Mouse (Mus musculus) embryonic facial prominence, embryonic 10.5 days (tissue): Measurements from ENCODE around the gene Mcts1. TPM values are rescaled to one million over a fixed set of nuclear protein-coding genes. Genes with fewer than 3 reads are reported as not detected.

Source experiments
- DNase-seq: peaks from one replicate; pipeline ENCODE4 v3.0.0-alpha.2; 2017; ENCODE audit warnings: low spot score
- H3K27ac ChIP-seq: fragments of 300-500 bp; sonication (generic); replicated peaks from 2 replicates; pipeline ENCODE4 v1.5.1; 2016; ENCODE audit warnings: mild to moderate bottlenecking
- H3K27me3 ChIP-seq: fragments of 300-500 bp; sonication (generic); replicated peaks from 2 replicates; pipeline ENCODE4 v1.6.1; 2016; ENCODE audit warnings: low read depth, mild to moderate bottlenecking; ENCODE audit not compliant: poor library complexity, severe bottlenecking
- H3K36me3 ChIP-seq: fragments of 300-500 bp; sonication (generic); replicated peaks from 2 replicates; pipeline ENCODE4 v1.6.1; 2016; ENCODE audit warnings: mild to moderate bottlenecking, moderate library complexity
- H3K4me1 ChIP-seq: fragments of 300-500 bp; sonication (generic); 2 replicates; pipeline ENCODE4 v1.6.1; 2016
- H3K4me3 ChIP-seq: fragments of 300-500 bp; sonication (generic); 2 replicates; pipeline ENCODE4 v1.5.1; 2016; ENCODE audit warnings: mild to moderate bottlenecking, moderate library complexity
- H3K9me3 ChIP-seq: fragments of 300-500 bp; sonication (generic); 2 replicates; pipeline ENCODE4 v1.6.1; 2016; ENCODE audit warnings: mild to moderate bottlenecking
- WGBS: fragments of 180-500 bp; shearing (Covaris S2); methylation state at CpG from one replicate; pipeline ENCODE4 v1.1.7; 2016; 5-methylcytosine and 5-hydroxymethylcytosine counted together
- polyA plus RNA-seq: library from polyadenylated mRNA; unstranded; fragments of >200 nt; fragmentation: Nextera tagmentation; extraction: Ambion mirVana; gene quantifications from 2 replicates; pipeline ENCODE4 v1.2.1, GENCODE M21; 2016

The Mcts1 gene
- 69.3 and 74.1 TPM in 2 replicates for polyA plus RNA-seq

- Histone ChIP-seq H3K4me1 (no peaks in the 10 kb centered on the region), H3K27me3 (no peaks in the 10 kb centered on the region), H3K9me3 (no peaks in the 10 kb centered on the region), H3K36me3 (no peaks in the 10 kb centered on the region), H3K4me3 (peak within 1 kb of the TSS; percentile 60), H3K27ac (peak within 1 kb of the TSS; percentile 81)
- DNase-seq: peak; percentile 79
- 16% methylated on average over 26 of the region's 26 CpGs for WGBS
These were observed at the start of gene Mcts1 for GRCm38 (mm10) chrX:38600177-38600994. TSS of gene Mcts1 (plus strand) at chrX:38600578.

DNA sequence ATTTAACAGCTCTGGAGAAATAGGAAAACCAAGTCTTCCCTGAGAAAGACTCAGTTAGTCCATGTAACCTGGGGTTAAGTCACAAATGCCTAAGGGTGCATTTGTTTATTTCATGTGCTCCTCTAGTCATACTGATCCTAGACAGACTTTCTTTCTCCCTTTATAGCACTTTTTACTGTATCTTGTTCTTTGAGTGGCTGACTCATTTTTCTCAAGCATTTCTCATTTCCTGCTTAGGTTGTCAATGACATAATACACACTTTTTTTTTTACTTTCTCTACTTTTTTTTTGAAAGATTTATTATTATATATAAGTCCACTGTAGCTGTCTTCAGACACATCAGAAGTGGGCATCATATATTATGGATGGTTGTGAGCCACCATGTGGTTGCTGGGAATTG lies 47.1 kb upstream of the Mcts1 start:
- H3K27me3 ChIP-seq: no peaks in the 10 kb centered on the region
- H3K27ac ChIP-seq: no peak overlapping the region
- H3K36me3 ChIP-seq: peaks cover 44% of the 10 kb centered on the region
- DNase-seq: no peak
- H3K9me3 ChIP-seq: no peaks in the 10 kb centered on the region
- H3K4me1 ChIP-seq: no peaks in the 10 kb centered on the region
- no peak overlapping the region for H3K4me3 ChIP-seq

- DNase-seq: no peak
- 15% methylated on average over 19 of the region's 19 CpGs for WGBS
These were observed 36.3 kb upstream of the Mcts1 start for GRCm38 (mm10) chrX:38563941-38564541.

GRCm38 (mm10) chrX:38564542-38565175 lies 35.7 kb upstream of the Mcts1 start:
- WGBS: 12% methylated on average over 50 of the region's 52 CpGs
- Histone ChIP-seq H3K4me1 (no peaks in the 10 kb centered on the region), H3K27ac (peak overlapping the region; percentile 94), H3K9me3 (no peaks in the 10 kb centered on the region; the same call in 1 of the 2 replicates), H3K36me3 (peaks cover 17% of the 10 kb centered on the region), H3K27me3 (no peaks in the 10 kb centered on the region), H3K4me3 (peak overlapping the region; percentile 65)
- peak; percentile 91 for DNase-seq

More at GRCm38 (mm10) chrX:38563941-38564541, 36.3 kb upstream of the Mcts1 start:
- no peaks in the 10 kb centered on the region for H3K4me1 ChIP-seq
- H3K4me3 ChIP-seq: peak overlapping the region; percentile 65
- no peaks in the 10 kb centered on the region for H3K27me3 ChIP-seq
- H3K36me3 ChIP-seq: peaks cover 23% of the 10 kb centered on the region
- H3K27ac ChIP-seq: peak overlapping the region; percentile 94
- H3K9me3 ChIP-seq: no peaks in the 10 kb centered on the region; the same call in 1 of the 2 replicates

DNA sequence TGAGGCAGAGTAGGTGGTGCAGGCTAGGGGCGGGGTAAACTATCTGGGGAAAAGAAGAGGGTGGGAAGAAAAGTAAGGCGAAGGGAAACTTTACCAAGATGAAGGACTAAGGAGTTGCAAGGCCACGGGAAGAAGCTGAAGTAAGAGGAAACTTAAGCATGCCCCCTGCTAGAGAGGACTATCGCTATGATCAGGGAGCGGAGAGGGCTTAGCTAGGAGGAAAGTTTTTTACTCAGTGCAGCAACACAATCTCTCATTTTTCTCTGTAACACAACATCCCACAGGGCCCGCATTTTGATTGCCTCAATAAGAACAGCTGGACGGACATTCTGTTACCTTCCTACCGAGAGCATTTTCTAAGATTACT lies 35.2 kb upstream of the Mcts1 start:
- Histone ChIP-seq H3K27me3 (no peaks in the 10 kb centered on the region), H3K4me1 (no peaks in the 10 kb centered on the region), H3K27ac (peak overlapping the region; percentile 94), H3K4me3 (peak overlapping the region; percentile 65), H3K36me3 (peaks cover 12% of the 10 kb centered on the region), H3K9me3 (no peaks in the 10 kb centered on the region; the same call in 1 of the 2 replicates)
- WGBS: 22% methylated on average over 8 of the region's 8 CpGs
- no peak for DNase-seq

- 65% methylated on average over 6 of the region's 6 CpGs for WGBS
These were observed 33.7 kb upstream of the Mcts1 start for GRCm38 (mm10) chrX:38566521-38567205.

DNA sequence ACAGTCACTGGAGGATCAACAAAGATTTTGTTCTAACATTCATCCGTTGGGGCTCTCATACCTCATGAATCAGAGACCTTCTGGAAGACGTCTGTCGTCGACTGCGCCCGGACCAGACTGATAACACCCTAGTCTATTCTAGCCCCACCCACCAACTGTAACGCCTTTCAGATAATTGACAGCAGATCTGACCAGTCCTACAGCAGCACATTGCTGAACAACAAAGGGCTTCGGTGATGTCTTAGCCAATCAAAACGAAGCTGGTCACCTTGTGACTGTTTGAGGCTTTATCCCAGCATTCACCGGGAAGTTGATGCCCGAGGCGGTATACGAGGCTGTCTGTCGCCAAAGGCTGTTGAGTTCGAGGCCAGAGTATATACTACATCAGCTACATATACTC lies 24.3 kb upstream of the Mcts1 start, which contains the start of gene Cul4b:
Cul4b (minus strand) TSS at position 119 of the 400 bp plus-strand sequence.
- no peak for DNase-seq
- H3K9me3 ChIP-seq: no peaks in the 10 kb centered on the region
- H3K27ac ChIP-seq: no peak within 1 kb of the TSS
- H3K36me3 ChIP-seq: no peaks in the 10 kb centered on the region
- H3K4me3 ChIP-seq: no peak within 1 kb of the TSS
- 87% methylated on average over 15 of the region's 15 CpGs for WGBS
- H3K4me1 ChIP-seq: no peaks in the 10 kb centered on the region
- no peaks in the 10 kb centered on the region for H3K27me3 ChIP-seq

More at GRCm38 (mm10) chrX:38566521-38567205, 33.7 kb upstream of the Mcts1 start:
- H3K4me1 ChIP-seq: no peaks in the 10 kb centered on the region
- H3K4me3 ChIP-seq: no peak overlapping the region
- no peaks in the 10 kb centered on the region for H3K27me3 ChIP-seq
- no peak overlapping the region for H3K27ac ChIP-seq
- H3K9me3 ChIP-seq: no peaks in the 10 kb centered on the region; the same call in 1 of the 2 replicates
- DNase-seq: no peak
- H3K36me3 ChIP-seq: no peaks in the 10 kb centered on the region

GRCm38 (mm10) chrX:38581140-38581539 lies 19.2 kb upstream of the Mcts1 start:
- no peak overlapping the region for H3K27ac ChIP-seq
- no peak overlapping the region for H3K4me3 ChIP-seq
- H3K4me1 ChIP-seq: no peaks in the 10 kb centered on the region
- no peaks in the 10 kb centered on the region for H3K27me3 ChIP-seq
- no peak for DNase-seq
- WGBS: 96% methylated on average over 1 of the region's 1 CpGs
- H3K9me3 ChIP-seq: no peaks in the 10 kb centered on the region
- H3K36me3 ChIP-seq: no peaks in the 10 kb centered on the region

DNA sequence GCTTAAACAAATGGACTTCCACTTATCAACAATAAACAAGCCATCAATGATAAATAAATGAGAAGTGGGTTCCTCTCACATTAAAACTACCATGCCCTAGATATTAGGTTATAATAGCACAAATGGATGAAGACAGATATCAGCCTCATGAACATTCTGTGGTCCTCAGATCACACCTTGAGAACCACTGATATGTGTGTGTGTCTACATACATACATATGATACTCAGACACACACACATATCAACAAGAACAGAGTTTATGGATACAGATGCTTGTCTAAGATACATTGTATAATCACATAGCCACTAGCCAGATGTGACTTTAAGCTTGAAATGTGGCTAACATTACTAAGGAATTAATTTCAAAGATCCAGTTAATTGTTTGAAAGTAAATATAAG lies 17.1 kb upstream of the Mcts1 start:
- H3K36me3 ChIP-seq: no peaks in the 10 kb centered on the region

GRCm38 (mm10) chrX:38589827-38590226 lies 10.6 kb upstream of the Mcts1 start:
- Histone ChIP-seq H3K27me3 (no peaks in the 10 kb centered on the region), H3K27ac (no peak overlapping the region), H3K36me3 (no peaks in the 10 kb centered on the region), H3K4me1 (0 out of 2 replicates have a peak, but pooled peaks cover 3% of the 10 kb centered on the region), H3K4me3 (no peak overlapping the region), H3K9me3 (no peaks in the 10 kb centered on the region)
- 29% methylated on average over 4 of the region's 4 CpGs for WGBS
- peak; percentile 16 for DNase-seq

More for the DNA sequence above, 17.1 kb upstream of the Mcts1 start:
- no peaks in the 10 kb centered on the region for H3K4me1 ChIP-seq
- H3K9me3 ChIP-seq: no peaks in the 10 kb centered on the region
- no peak for DNase-seq
- no peak overlapping the region for H3K4me3 ChIP-seq
- H3K27ac ChIP-seq: no peak overlapping the region
- no peaks in the 10 kb centered on the region for H3K27me3 ChIP-seq

DNA sequence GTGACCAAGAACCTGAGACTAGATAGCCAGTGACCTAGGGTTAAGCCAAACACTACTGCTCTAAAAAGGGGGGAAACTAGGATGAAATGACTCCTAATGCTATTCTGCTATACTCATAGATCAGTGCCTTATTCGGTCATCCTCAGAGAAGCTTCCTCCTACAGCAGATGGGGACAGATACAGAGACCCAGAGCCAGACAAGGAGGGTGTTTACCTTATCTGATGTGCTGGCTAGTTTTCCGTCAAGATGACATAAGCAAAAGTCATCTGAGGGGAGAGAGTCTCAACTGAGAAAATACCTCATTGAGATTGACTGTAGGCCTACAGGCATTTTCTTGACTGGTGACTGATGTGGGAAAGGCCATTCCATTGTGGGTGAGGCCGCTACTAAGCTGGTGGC lies 8.6 kb upstream of the Mcts1 start:
- WGBS: 84% methylated on average over 3 of the region's 3 CpGs
- no peaks in the 10 kb centered on the region for H3K27me3 ChIP-seq
- no peak overlapping the region for H3K27ac ChIP-seq
- H3K36me3 ChIP-seq: no peaks in the 10 kb centered on the region
- no peaks in the 10 kb centered on the region for H3K9me3 ChIP-seq
- 0 out of 2 replicates have a peak, but pooled peaks cover 3% of the 10 kb centered on the region for H3K4me1 ChIP-seq
- no peak overlapping the region for H3K4me3 ChIP-seq
- DNase-seq: no peak
